Mouse (Mus musculus) lung, postnatal 36 days (tissue): Measurements from ENCODE around the gene Ctsl.

Source experiments
- DNase-seq: peaks from one replicate; pipeline ENCODE4 v3.0.0; 2022; ENCODE audit warnings: mixed read lengths

Ctsl gene

GRCm38 (mm10) chr13:64311266-64311665, 59.4 kb downstream of the Ctsl start:
- peak; percentile 56 for DNase-seq

- peak; percentile 23 for DNase-seq
These were observed 60.1 kb downstream of the Ctsl start for GRCm38 (mm10) chr13:64310585-64310984.

GRCm38 (mm10) chr13:64309842-64310241, 60.8 kb downstream of the Ctsl start:
- DNase-seq: no peak
